Mouse (Mus musculus): ENCODE data around the gene Ccnl2.

The Ccnl2 gene

GRCm38 (mm10) chr4:155863001-155863400 is 50.7 kb downstream of the Ccnl2 start, which contains the start of gene Tas1r3:
TSS of gene Tas1r3 (minus strand) at chr4:155863362.
- CTCF ChIA-PET: no interaction called here

GRCm38 (mm10) chr4:155868614-155869298 is 56.5 kb downstream of the Ccnl2 start:
- CTCF ChIA-PET: interaction anchor here (0.5 kb wide), 1 partner anchor 35 kb away, joined by 3 read pairs; no protein-coding TSS in a partner anchor

GRCm38 (mm10) chr4:155869317-155870033 is 57.2 kb downstream of the Ccnl2 start, which contains the start of the genes Cptp and Ints11:
TSS of gene Cptp (minus strand) at chr4:155869440.
TSS of gene Ints11 (plus strand) at chr4:155869546.
- CTCF ChIA-PET: no interaction called here

GRCm38 (mm10) chr4:155871404-155871803 is 59.1 kb downstream of the Ccnl2 start:
- CTCF ChIA-PET: no interaction called here
